Mouse (Mus musculus): ENCODE measurements around the gene Mvb12b. TPM values are rescaled to one million over a fixed set of nuclear protein-coding genes. Genes with fewer than 3 reads are reported as not detected.

The Mvb12b gene
- polyA plus RNA-seq, 1 experiment from 2014 or later: 24.0 TPM

- no peak overlapping the region for H3K27ac ChIP-seq
- 58% methylated on average over 8 of the region's 8 CpGs for WGBS
- 0 out of 2 replicates have a peak, but pooled peaks cover 10% of the 10 kb centered on the region for H3K36me3 ChIP-seq (ENCODE audit: insufficient read depth, low read length)
- no peak overlapping the region for H3K4me3 ChIP-seq (replicated peaks; ENCODE audit: low read depth, low read length)
- H3K9me3 ChIP-seq (replicated peaks; ENCODE audit: low read length): no peaks in the 10 kb centered on the region
- ATAC-seq (replicated peaks; ENCODE audit: low FRiP score, low read depth) (no peak), DNase-seq (ENCODE audit: low spot score) (no peak)
- H3K9ac ChIP-seq (ENCODE audit: low read depth, low read length): no peak overlapping the region
- TF ChIP-seq CTCF (IDR thresholded peaks at IDR 0.05; ENCODE audit: low read depth): no peak
- no peaks in the 10 kb centered on the region for H3K4me1 ChIP-seq (replicated peaks; ENCODE audit: insufficient read depth, low read length)
- H3K27me3 ChIP-seq (ENCODE audit: insufficient read depth, low read length): no peaks in the 10 kb centered on the region
- no peak overlapping the region for H3K4me2 ChIP-seq (ENCODE audit: low read length)
Observed at GRCm38 (mm10) chr2:33813501-33814240, 74.1 kb downstream of the Mvb12b start.

GRCm38 (mm10) chr2:33812980-33813379 lies 74.8 kb downstream of the Mvb12b start:
- Histone ChIP-seq H3K4me3 (replicated peaks; ENCODE audit: low read depth, low read length) (no peak overlapping the region), H3K9ac (ENCODE audit: low read depth, low read length) (no peak overlapping the region), H3K27ac (no peak overlapping the region), H3K4me2 (ENCODE audit: low read length) (no peak overlapping the region), H3K36me3 (ENCODE audit: insufficient read depth, low read length) (0 out of 2 replicates have a peak, but pooled peaks cover 9% of the 10 kb centered on the region), H3K27me3 (ENCODE audit: insufficient read depth, low read length) (no peaks in the 10 kb centered on the region), H3K9me3 (replicated peaks; ENCODE audit: low read length) (no peaks in the 10 kb centered on the region), H3K4me1 (replicated peaks; ENCODE audit: insufficient read depth, low read length) (no peaks in the 10 kb centered on the region)
- 72% methylated on average over 11 of the region's 11 CpGs for WGBS
- TF ChIP-seq CTCF (IDR thresholded peaks at IDR 0.05; ENCODE audit: low read depth): no peak
- ATAC-seq (replicated peaks; ENCODE audit: low FRiP score, low read depth) (no peak), DNase-seq (ENCODE audit: low spot score) (no peak)

GRCm38 (mm10) chr2:33811349-33811890 lies 76.3 kb downstream of the Mvb12b start:
- no peak overlapping the region for H3K4me3 ChIP-seq (replicated peaks; ENCODE audit: low read depth, low read length)
- no peak overlapping the region for H3K27ac ChIP-seq
- ATAC-seq (replicated peaks; ENCODE audit: low FRiP score, low read depth) (no peak), DNase-seq (ENCODE audit: low spot score) (no peak)
- no peak overlapping the region for H3K9ac ChIP-seq (ENCODE audit: low read depth, low read length)
- H3K27me3 ChIP-seq (ENCODE audit: insufficient read depth, low read length): no peaks in the 10 kb centered on the region
- H3K4me1 ChIP-seq (replicated peaks; ENCODE audit: insufficient read depth, low read length): no peaks in the 10 kb centered on the region
- H3K9me3 ChIP-seq (replicated peaks; ENCODE audit: low read length): no peaks in the 10 kb centered on the region
- H3K4me2 ChIP-seq (ENCODE audit: low read length): no peak overlapping the region
- TF ChIP-seq CTCF (IDR thresholded peaks at IDR 0.05; ENCODE audit: low read depth): no peak
- H3K36me3 ChIP-seq (ENCODE audit: insufficient read depth, low read length): no peaks in the 10 kb centered on the region
- WGBS: 77% methylated on average over 17 of the region's 17 CpGs

- Histone ChIP-seq H3K4me1 (replicated peaks; ENCODE audit: insufficient read depth, low read length) (no peaks in the 10 kb centered on the region), H3K4me2 (ENCODE audit: low read length) (no peak overlapping the region), H3K4me3 (replicated peaks; ENCODE audit: low read depth, low read length) (no peak overlapping the region), H3K9me3 (replicated peaks; ENCODE audit: low read length) (no peaks in the 10 kb centered on the region), H3K27ac (no peak overlapping the region), H3K36me3 (ENCODE audit: insufficient read depth, low read length) (no peaks in the 10 kb centered on the region), H3K9ac (ENCODE audit: low read depth, low read length) (no peak overlapping the region), H3K27me3 (ENCODE audit: insufficient read depth, low read length) (no peaks in the 10 kb centered on the region)
- DNase-seq (ENCODE audit: low spot score) (no peak), ATAC-seq (replicated peaks; ENCODE audit: low FRiP score, low read depth) (no peak)
- TF ChIP-seq CTCF (IDR thresholded peaks at IDR 0.05; ENCODE audit: low read depth): no peak; the same call in 1 of the 2 replicates
- WGBS: 95% methylated on average over 3 of the region's 3 CpGs
Observed at GRCm38 (mm10) chr2:33809081-33809480, 78.7 kb downstream of the Mvb12b start.

- DNase-seq (ENCODE audit: low spot score): no peak
- Histone ChIP-seq H3K36me3 (ENCODE audit: insufficient read depth, low read length) (no peaks in the 10 kb centered on the region), H3K27ac (no peak overlapping the region), H3K4me3 (replicated peaks; ENCODE audit: low read depth, low read length) (no peak overlapping the region), H3K4me1 (replicated peaks; ENCODE audit: insufficient read depth, low read length) (no peaks in the 10 kb centered on the region), H3K4me2 (ENCODE audit: low read length) (no peak overlapping the region), H3K27me3 (ENCODE audit: insufficient read depth, low read length) (no peaks in the 10 kb centered on the region), H3K9ac (ENCODE audit: low read depth, low read length) (no peak overlapping the region), H3K9me3 (replicated peaks; ENCODE audit: low read length) (no peaks in the 10 kb centered on the region)
- ATAC-seq (replicated peaks; ENCODE audit: low FRiP score, low read depth): no peak
- WGBS: 94% methylated on average over 5 of the region's 5 CpGs
- no peak for TF ChIP-seq CTCF (IDR thresholded peaks at IDR 0.05; ENCODE audit: low read depth)
Observed at GRCm38 (mm10) chr2:33808032-33808431, 79.7 kb downstream of the Mvb12b start.

GRCm38 (mm10) chr2:33805640-33806039 lies 82.1 kb downstream of the Mvb12b start:
- Histone ChIP-seq H3K27ac (no peak overlapping the region), H3K4me2 (ENCODE audit: low read length) (no peak overlapping the region), H3K36me3 (ENCODE audit: insufficient read depth, low read length) (peaks cover 8% of the 10 kb centered on the region; the same call in 1 of the 2 replicates), H3K4me3 (replicated peaks; ENCODE audit: low read depth, low read length) (no peak overlapping the region), H3K4me1 (replicated peaks; ENCODE audit: insufficient read depth, low read length) (no peaks in the 10 kb centered on the region), H3K9me3 (replicated peaks; ENCODE audit: low read length) (no peaks in the 10 kb centered on the region), H3K27me3 (ENCODE audit: insufficient read depth, low read length) (no peaks in the 10 kb centered on the region), H3K9ac (ENCODE audit: low read depth, low read length) (no peak overlapping the region)
- no peak for TF ChIP-seq CTCF (IDR thresholded peaks at IDR 0.05; ENCODE audit: low read depth)
- no peak for ATAC-seq (replicated peaks; ENCODE audit: low FRiP score, low read depth)
- no peak for DNase-seq (ENCODE audit: low spot score)
- WGBS: 53% methylated on average over 11 of the region's 11 CpGs
